ENCODE assay signal across 9 mouse cellular contexts in the genomic region with DNA sequence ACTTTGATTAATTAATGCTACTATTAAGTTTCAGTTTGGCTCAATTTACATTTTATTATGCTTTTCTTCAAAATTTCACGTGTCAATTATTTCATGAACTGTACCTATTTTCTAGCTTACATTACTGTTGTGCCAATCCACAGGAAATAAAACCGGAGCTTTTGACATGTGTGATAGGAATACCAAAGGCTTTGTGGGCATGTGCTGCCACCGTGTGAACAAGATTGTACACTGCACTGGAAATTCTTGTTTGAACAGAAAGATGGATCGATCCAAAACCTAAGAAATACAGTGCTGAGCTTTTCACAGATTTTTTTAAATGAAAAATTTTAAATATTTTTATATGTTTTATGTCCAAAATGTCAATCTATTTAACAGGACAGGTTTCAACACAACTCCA.
DNase-seq lines count a peak whose midpoint lies in the region; ATAC-seq and TF ChIP-seq lines count a peak whose summit lies in the region.
"Had no signal": no experiment of that assay in that cellular context is flagged by ENCODE, and none has a peak within 500 bp of the region (broad histone marks: within the 10 kb centered on the region; RNA-seq: fewer than 3 reads in every experiment).

No protein-coding gene starts in this region.

- no peak for TF ChIP-seq POLR2A in limb, embryonic 14.5 days (IDR thresholded peaks at IDR 0.05; ENCODE audit: borderline replicate concordance, extremely low read depth, insufficient read depth, insufficient read length)

- DNase-seq in gastrocnemius, adult 18-20 months (ENCODE audit: low spot score), result peak; percentile 14
- no peak for DNase-seq in gastrocnemius, postnatal 25 days
- peak; percentile 69 to 72 for DNase-seq in cerebellum, postnatal 14 days
- peak; percentile 77 for DNase-seq in hindbrain, embryonic 14.5 days (ENCODE audit: low spot score)
- DNase-seq in limb, embryonic 14.5 days (ENCODE audit: low spot score), result peak; percentile 35
- DNase-seq in natural killer cell, adult 2 months (ENCODE audit: low spot score in 2 of 2), result no peak
- DNase-seq in gastrocnemius, postnatal 36 days, result no peak

- 19% methylated on average over 4 of the region's 4 CpGs for WGBS in hindbrain, embryonic 14.5 days
- WGBS in limb, embryonic 14.5 days, result 21% methylated on average over 4 of the region's 4 CpGs

- intact Hi-C loops in gastrocnemius, postnatal 36 days (cut with DNase I), result no loop called here

- H3K9ac ChIP-seq in hindbrain, embryonic 14.5 days, result no peak overlapping the region
- H3K9ac ChIP-seq in limb, embryonic 14.5 days (ENCODE audit: low read depth, low read length, severe bottlenecking), result no peak overlapping the region
- H3K9ac ChIP-seq: liver, embryonic 15.5 days had no signal

- H3K4me3 ChIP-seq in E14TG2a.4 (replicated peaks; ENCODE audit: low read length), result no peak overlapping the region
- no peak overlapping the region for H3K4me3 ChIP-seq in hindbrain, embryonic 14.5 days (replicated peaks; ENCODE audit: low read length)
- no peak overlapping the region for H3K4me3 ChIP-seq in limb, embryonic 14.5 days (replicated peaks; ENCODE audit: low read length)
- H3K4me3 ChIP-seq: liver, embryonic 15.5 days had no signal

- H3K36me3 ChIP-seq in E14TG2a.4 (ENCODE audit: insufficient read depth, low read length), result no peaks in the 10 kb centered on the region
- no peaks in the 10 kb centered on the region for H3K36me3 ChIP-seq in hindbrain, embryonic 14.5 days (replicated peaks; ENCODE audit: control insufficient read depth, insufficient read depth)
- no peaks in the 10 kb centered on the region for H3K36me3 ChIP-seq in limb, embryonic 14.5 days (ENCODE audit: control insufficient read depth, insufficient read depth, low read length)
- H3K36me3 ChIP-seq: liver, embryonic 15.5 days had no signal

- TF ChIP-seq CTCF in E14TG2a.4 (conservative IDR thresholded peaks at IDR 0.05; ENCODE audit: low read length), result peak; percentile 36

- peak; percentile 68; the same call in 1 of the 2 replicates for ATAC-seq in hindbrain, embryonic 14.5 days (ENCODE audit: low FRiP score)
- ATAC-seq in limb, embryonic 14.5 days (ENCODE audit: low FRiP score, low read depth), result no peak

- no peaks in the 10 kb centered on the region for H3K9me3 ChIP-seq in E14TG2a.4 (ENCODE audit: low read length)
- no peaks in the 10 kb centered on the region for H3K9me3 ChIP-seq in hindbrain, embryonic 14.5 days (ENCODE audit: control insufficient read depth, low read length)
- no peaks in the 10 kb centered on the region for H3K9me3 ChIP-seq in limb, embryonic 14.5 days (ENCODE audit: control insufficient read depth, low read length)
- H3K9me3 ChIP-seq: liver, embryonic 15.5 days had no signal

- no peak overlapping the region for H3K27ac ChIP-seq in hindbrain, embryonic 14.5 days
- H3K27ac ChIP-seq in limb, embryonic 14.5 days (replicated peaks; ENCODE audit: low read depth, low read length), result no peak overlapping the region
- H3K27ac ChIP-seq: liver, embryonic 15.5 days had no signal

- H3K27me3 ChIP-seq in E14TG2a.4 (ENCODE audit: insufficient read depth, low read length), result no peaks in the 10 kb centered on the region
- no peaks in the 10 kb centered on the region for H3K27me3 ChIP-seq in hindbrain, embryonic 14.5 days (ENCODE audit: control insufficient read depth, insufficient read depth, low read length)
- H3K27me3 ChIP-seq in limb, embryonic 14.5 days (ENCODE audit: control insufficient read depth, insufficient read depth, low read length), result no peaks in the 10 kb centered on the region
- H3K27me3 ChIP-seq: liver, embryonic 15.5 days had no signal

- 0 out of 2 replicates have a peak overlapping the region, but pooled peaks have one; percentile 24 for H3K4me2 ChIP-seq in hindbrain, embryonic 14.5 days (replicated peaks)
- H3K4me2 ChIP-seq in limb, embryonic 14.5 days (replicated peaks; ENCODE audit: low read depth, low read length, severe bottlenecking), result no peak overlapping the region
- H3K4me2 ChIP-seq: liver, embryonic 15.5 days had no signal

- H3K4me1 ChIP-seq in E14TG2a.4 (replicated peaks; ENCODE audit: low read depth, low read length), result no peaks in the 10 kb centered on the region
- H3K4me1 ChIP-seq in hindbrain, embryonic 14.5 days (replicated peaks; ENCODE audit: control insufficient read depth, insufficient read depth, low read length), result peaks cover 3% of the 10 kb centered on the region; the same call in 1 of the 2 replicates
- H3K4me1 ChIP-seq in limb, embryonic 14.5 days (ENCODE audit: control insufficient read depth, insufficient read depth, low read length), result no peaks in the 10 kb centered on the region; the same call in 1 of the 2 replicates
- H3K4me1 ChIP-seq: liver, embryonic 15.5 days had no signal

Comparison
In these comparisons a context has a peak if more than half of its experiments do, and no peak if none do; other contexts are left out.
1. DNase-seq: peak in gastrocnemius, adult 18-20 months (single experiment), cerebellum, postnatal 14 days (2 of 2), hindbrain, embryonic 14.5 days (single experiment) and limb, embryonic 14.5 days (single experiment); none in gastrocnemius, postnatal 25 days (single experiment), natural killer cell, adult 2 months (0 of 2) and gastrocnemius, postnatal 36 days (0 of 2).